Mouse (Mus musculus): ENCODE results near the gene Gdi1.
"Not testable (repeated sequence)": the region's sequence is repeated elsewhere in the genome, so short reads cannot be mapped to it uniquely, and the experiment has no call there.

- not testable (repeated sequence) for TF ChIP-seq POLR2A (IDR thresholded peaks at IDR 0.05; ENCODE audit: control insufficient read depth, low read depth, low read length); CTCF (IDR thresholded peaks at IDR 0.05; ENCODE audit: control insufficient read depth, insufficient read depth, insufficient replicate concordance, low read depth, low read length)
Measured at GRCm38 (mm10) chrX:74357069-74357468, 52.3 kb downstream of the Gdi1 start.

Measured in testis, adult 2 months (tissue).